8 mouse cellular contexts compared by ENCODE assay signal in genomic region chrX:48453736-48454494, GRCm38 (mm10). TPM values are rescaled to one million over a fixed set of nuclear protein-coding genes. Genes with fewer than 3 reads are reported as not detected.
DNase-seq lines count a peak whose midpoint lies in the region; ATAC-seq lines count a peak whose summit lies in the region.

No protein-coding gene starts in this region.

- DNase-seq in right cerebral cortex, adult 18-20 months: peak; percentile 7
- DNase-seq in right cerebral cortex, postnatal 36 days (ENCODE audit: low spot score in 2 of 2): no peak
- DNase-seq in embryonic facial prominence, embryonic 10.5 days (ENCODE audit: low spot score): peak; percentile 55
- DNase-seq in heart, adult 8-10 months (ENCODE audit: low spot score): peak; percentile 74
- peak; percentile 55 for DNase-seq in kidney, adult 18-20 months
- DNase-seq in lung, adult 18-20 months: peak; percentile 81 to 84
- peak; percentile 86 for DNase-seq in thymus, postnatal 14 days

- no peaks in the 10 kb centered on the region for H3K36me3 ChIP-seq in embryonic facial prominence, embryonic 10.5 days (replicated peaks)
- no peaks in the 10 kb centered on the region for H3K36me3 ChIP-seq in neural tube, embryonic 15.5 days

- H3K9me3 ChIP-seq in embryonic facial prominence, embryonic 10.5 days: peaks cover 2% of the 10 kb centered on the region; the same call in 1 of the 2 replicates
- no peaks in the 10 kb centered on the region for H3K9me3 ChIP-seq in neural tube, embryonic 15.5 days (replicated peaks)

- peak overlapping the region; percentile 52 for H3K4me2 ChIP-seq in neural tube, embryonic 15.5 days

- peaks cover 72% of the 10 kb centered on the region for H3K27me3 ChIP-seq in embryonic facial prominence, embryonic 10.5 days (replicated peaks; ENCODE audit: low read depth, poor library complexity, severe bottlenecking)
- peaks cover 23% of the 10 kb centered on the region for H3K27me3 ChIP-seq in neural tube, embryonic 15.5 days (replicated peaks)

- peak; percentile 55 for ATAC-seq in neural tube, embryonic 15.5 days (ENCODE audit: low FRiP score)

- peak overlapping the region; percentile 66 for H3K27ac ChIP-seq in embryonic facial prominence, embryonic 10.5 days (replicated peaks)
- H3K27ac ChIP-seq in neural tube, embryonic 15.5 days (replicated peaks): no peak overlapping the region

- H3K4me1 ChIP-seq in embryonic facial prominence, embryonic 10.5 days: peaks cover 25% of the 10 kb centered on the region
- H3K4me1 ChIP-seq in neural tube, embryonic 15.5 days: peaks cover 6% of the 10 kb centered on the region; the same call in 1 of the 2 replicates

- H3K4me3 ChIP-seq in embryonic facial prominence, embryonic 10.5 days: peak overlapping the region; percentile 55
- peak overlapping the region; percentile 39 for H3K4me3 ChIP-seq in neural tube, embryonic 15.5 days (replicated peaks)

- H3K9ac ChIP-seq in neural tube, embryonic 15.5 days (replicated peaks): no peak overlapping the region

- 30% methylated on average over 79 of the region's 91 CpGs for WGBS in embryonic facial prominence, embryonic 10.5 days
- WGBS in neural tube, embryonic 15.5 days: 17% methylated on average over 44 of the region's 91 CpGs

RNA-seq across cellular contexts. Expression of gene Elf4, which starts 9.0 kb away (rescaled TPM):
- 2.4 TPM in 2 replicates for polyA plus RNA-seq in embryonic facial prominence, embryonic 10.5 days (2016; fragmentation: Nextera tagmentation; extraction: Ambion mirVana)
- total RNA-seq in heart, adult 8-10 months (2022): 1 to 10 TPM; 3.4 to 6.1 (median 4.2) TPM
- 0.74 and 2.5 TPM in 2 replicates for polyA plus RNA-seq in neural tube, embryonic 15.5 days (2015; fragmentation: Nextera tagmentation; extraction: Ambion mirVana)

RNA-seq across cellular contexts. Expression of gene Aifm1, which starts 59.4 kb away (rescaled TPM):
- polyA plus RNA-seq in embryonic facial prominence, embryonic 10.5 days (2016; fragmentation: Nextera tagmentation; extraction: Ambion mirVana): 82.9 and 84.3 TPM in 2 replicates
- total RNA-seq in heart, adult 8-10 months (2022): 100 to 1,000 TPM in 1 of 4 experiments, 10 to 100 TPM in 3; 88.6 to 105 (median 94.1) TPM
- polyA plus RNA-seq in neural tube, embryonic 15.5 days (2015; fragmentation: Nextera tagmentation; extraction: Ambion mirVana): 40.9 and 49.1 TPM in 2 replicates

Comparison
In these comparisons a context has a peak if more than half of its experiments do, and no peak if none do; other contexts are left out.
1. DNase-seq: peak in right cerebral cortex, adult 18-20 months (single experiment), embryonic facial prominence, embryonic 10.5 days (single experiment), heart, adult 8-10 months (single experiment), kidney, adult 18-20 months (single experiment), lung, adult 18-20 months (2 of 2) and thymus, postnatal 14 days (single experiment); none in right cerebral cortex, postnatal 36 days (0 of 2).